Mouse (Mus musculus): ENCODE measurements at regions not wholly inside any gene's neighbourhood (a gene's known extent, or its start where the extent isn't known, plus 50 kb on each side); places are given as distances from the start of the nearest gene placed in this dataset.
A peak's percentile ranks its signal among the peaks of the same experiment; 100 is the strongest.

DNA sequence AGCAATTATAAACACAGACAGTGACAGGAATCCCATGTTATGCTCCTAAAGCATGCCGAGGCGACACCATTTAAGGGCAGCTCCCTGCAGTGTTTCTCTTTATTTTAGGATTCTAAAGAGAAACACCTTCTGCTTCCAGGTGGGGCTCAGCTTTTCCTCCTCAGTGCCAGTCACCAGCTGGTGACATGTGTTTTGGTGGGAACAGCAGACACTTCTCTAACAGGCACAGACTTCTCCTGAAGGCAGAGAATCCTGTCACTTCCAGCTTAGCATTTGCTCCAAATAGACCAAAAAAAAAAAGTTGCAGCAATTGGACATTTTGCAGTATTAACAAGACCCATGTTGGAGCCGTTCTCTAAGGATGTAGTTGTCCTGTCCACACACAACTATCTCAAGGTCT is 115.6 kb upstream of the Cdh6 start:
- DNase-seq: no peak

DNA sequence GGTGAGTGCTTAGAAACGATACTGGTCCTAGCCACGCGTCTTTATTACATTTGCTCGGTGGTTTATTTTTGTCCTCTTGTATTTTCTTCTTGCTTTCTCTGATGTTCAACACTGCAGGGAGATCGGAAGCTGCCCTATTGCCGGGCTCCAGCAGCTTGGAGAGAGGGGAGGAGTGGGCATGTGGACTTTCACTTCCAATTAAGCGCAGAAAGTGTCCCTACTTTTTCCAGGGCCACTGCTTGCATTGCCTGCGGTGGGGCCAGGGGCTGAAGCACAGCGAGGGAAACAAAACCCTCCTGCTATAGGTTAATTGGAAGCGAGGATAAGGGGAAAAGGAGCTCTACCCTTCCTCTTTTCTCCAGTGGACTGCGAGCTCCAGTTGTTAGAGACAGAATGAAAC is 114.4 kb upstream of the Cdh6 start:
- DNase-seq: no peak

DNA sequence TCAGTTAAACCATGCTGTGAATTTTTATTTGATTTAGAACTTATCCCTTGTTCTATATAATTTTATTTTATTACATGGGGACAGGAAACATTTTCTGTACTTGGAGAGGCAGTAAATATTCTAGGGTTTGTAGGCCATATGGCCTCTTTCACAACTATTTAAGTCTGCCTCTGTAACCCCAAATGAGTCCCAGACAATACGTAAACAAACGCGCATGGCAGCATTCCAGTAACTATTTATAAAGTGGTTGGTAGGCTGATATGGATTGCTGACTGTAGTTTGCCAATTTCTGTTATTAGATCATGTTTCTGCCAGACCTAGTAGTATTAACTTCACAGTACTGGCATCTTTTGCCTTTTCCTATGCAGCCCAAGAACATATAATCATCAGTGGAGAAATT is 111.9 kb upstream of the Cdh6 start:
- no peak for DNase-seq

DNA sequence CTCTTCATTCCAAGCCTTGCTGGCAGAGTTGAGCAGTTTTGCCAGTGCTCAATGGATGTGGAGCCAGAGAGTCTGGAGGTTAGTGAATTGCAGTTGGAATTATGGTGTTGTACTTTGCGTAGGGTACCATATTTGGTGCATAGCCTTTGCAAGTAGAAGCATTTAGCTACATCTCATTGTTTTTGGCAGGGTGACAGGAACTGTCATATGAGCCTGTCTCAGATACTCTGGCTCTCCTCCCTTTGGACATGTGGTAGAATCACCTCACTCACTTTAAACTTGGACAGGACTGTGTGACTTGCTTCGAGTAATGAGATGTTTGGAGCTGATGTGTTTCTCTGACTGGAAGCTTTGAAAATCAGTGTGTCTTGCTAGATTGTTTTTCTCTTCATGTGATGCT is 110.7 kb upstream of the Cdh6 start:
- DNase-seq: no peak

DNA sequence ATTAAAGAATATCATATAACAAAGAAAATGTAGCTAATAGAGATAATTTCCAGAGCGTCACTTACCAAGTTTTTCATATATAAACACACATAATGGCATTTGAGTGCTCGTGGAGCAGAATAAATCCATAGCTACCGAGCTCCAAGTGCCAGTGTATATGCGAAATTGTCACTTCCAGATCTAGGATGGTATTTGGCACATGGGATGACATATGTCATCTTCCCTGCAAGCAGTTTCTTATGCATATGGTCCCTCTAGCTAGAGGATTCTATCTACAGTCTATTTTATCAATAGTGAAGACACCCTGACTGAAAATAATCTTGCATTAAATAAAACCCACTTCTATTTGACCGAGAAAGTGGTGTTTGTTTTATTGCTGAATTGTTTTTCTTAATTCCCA is 109.6 kb upstream of the Cdh6 start:
- no peak for DNase-seq

DNA sequence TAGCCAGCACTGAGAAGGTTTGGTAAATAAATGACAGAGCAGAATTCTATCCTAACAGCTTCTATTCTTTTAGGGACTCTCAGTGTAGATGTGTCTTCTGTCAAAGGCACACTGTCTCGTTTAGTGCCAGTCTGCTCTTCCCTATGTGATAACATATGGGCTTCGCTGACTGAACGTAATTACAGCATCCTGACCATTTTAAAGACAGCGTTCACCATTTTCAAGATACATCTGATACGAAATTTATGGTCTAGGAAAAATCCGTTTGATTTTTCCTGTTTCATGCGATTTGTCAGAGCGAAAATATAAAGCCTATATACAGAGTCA is 103.4 kb upstream of the Cdh6 start:
- no peak for DNase-seq

DNA sequence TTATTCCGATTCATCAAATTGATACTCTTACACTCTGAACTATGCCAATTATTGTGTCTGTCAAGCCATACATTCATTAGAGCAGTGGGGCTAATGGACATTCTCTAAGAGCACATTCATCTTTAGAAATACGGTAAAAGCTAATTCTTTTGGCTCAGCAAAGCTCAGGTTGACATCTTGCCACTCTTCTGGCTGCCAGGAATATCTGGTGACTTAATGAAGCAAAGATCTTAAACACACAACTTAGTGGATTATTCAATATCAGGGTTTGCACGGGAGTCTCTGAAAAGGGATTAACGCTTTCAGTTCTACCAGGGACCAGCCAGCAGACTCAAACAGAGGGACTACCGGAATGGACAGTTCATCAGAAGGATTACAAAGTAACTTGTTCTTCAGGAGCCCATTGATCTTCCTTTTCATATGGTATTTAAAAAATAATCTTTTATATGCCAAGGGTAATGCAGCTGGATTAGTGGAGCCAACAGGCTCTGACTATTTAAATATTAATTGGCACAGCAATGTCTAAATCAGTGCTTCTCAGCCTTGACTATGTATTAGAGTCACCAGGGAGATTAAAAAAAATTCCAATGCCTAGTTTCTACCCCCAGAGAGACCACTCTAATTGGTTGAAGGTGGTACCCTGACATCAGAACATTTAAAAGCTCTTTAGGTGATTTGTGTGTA is 102.9 kb upstream of the Cdh6 start:
- DNase-seq: no peak

DNA sequence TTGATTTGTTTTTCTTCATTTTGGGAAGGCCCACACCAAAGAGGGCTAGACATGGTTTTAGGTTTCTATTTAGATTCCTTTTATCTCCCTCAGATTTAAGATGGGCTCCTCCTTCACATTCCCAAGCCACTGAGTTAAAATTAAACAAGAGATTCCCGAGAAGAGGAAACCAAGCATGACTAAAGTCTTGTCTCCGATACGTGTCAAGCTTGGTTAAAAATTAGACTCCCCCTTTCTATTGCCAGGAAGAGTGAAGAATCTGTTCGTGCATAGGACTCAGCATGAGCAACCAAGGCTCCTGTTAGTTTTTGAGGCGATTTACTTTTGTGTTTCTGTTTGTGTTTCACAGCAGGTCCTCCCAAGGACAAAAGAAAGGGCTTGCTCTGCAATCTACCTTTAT is 101.9 kb upstream of the Cdh6 start:
- DNase-seq: peak; percentile 27

DNA sequence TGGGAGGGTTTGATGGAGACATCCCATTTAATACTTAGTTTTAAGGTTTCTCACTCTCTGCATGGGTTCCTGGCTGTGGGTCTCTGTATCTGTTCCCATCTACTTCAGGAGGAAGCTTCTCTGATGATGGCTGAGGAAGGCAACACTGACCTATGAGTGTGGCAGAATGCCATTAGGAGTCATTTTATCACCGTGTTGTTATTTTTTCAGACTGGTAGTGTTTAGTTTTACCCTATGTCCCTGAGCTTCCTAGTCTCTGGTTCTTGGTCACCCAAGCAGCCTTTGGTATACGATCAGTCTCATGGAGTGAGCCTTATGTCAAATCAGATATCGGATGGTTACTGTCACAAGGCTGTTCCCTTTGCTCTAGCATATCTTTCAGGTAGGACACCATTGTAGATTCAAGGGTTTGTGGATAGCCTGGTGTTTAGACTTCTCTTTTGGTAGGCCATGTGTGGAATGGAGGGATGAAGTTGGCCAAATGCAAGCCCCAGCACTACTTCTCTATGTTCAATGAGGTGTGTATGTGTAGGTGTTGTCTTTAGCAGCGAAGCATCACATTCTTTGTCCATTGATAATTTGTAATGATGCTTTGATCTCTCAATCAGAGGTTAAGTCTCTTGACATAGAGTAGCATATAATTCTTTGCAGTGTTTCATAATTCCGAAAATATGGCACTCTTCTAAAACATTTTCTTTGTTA is 101.0 kb upstream of the Cdh6 start:
- no peak for DNase-seq

DNA sequence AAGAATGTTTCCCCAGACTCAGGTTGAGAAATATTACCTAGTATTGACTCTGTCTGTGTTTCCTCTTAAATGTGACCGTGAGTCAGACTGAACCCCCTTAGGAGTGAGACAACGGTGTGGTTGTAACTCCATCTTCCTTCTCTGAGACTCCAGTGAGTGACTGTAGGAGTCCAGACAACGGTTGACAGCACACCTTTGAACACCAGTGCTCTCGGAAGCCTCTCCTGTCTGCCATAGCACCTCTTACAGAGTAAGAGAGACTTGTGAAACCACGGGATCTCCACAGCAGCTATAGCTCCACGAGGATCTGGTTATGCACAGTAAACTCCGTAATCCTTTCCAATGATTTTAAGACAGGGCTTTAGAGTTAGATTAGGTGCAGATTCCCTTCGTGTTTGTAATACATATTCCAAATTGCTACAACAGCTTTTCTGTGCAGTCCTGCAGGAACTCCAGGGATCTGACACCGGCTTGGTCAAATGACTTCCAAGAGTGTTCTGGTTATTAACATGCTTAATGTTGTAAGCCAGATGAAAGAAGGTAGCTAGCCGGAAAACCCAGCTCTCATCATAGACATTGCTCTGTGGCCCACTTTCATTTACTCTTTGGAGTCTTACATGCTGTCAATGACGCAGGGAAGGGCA is 72.7 kb upstream of the Cdh6 start:
- no peak for DNase-seq

DNA sequence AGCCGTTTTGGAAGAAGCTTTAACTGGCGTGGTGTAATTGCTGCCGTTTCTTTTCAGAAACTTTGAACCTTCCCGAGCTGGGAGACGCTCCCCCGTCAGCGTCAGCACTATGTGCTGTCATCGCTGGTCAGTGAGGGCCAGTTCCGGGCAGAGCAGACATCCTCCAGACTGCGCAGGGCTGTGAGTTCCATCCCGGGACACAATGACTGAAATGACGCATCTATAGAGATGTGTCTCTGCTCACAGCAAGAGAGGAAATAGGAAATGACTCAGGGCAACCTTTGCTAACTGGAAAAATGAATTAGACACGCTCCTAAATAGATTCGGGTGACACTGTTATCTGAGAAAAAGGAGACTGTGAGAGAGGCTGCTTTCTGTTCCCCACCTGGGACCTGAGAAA is 70.8 kb upstream of the Cdh6 start:
- peak; percentile 46 for DNase-seq

DNA sequence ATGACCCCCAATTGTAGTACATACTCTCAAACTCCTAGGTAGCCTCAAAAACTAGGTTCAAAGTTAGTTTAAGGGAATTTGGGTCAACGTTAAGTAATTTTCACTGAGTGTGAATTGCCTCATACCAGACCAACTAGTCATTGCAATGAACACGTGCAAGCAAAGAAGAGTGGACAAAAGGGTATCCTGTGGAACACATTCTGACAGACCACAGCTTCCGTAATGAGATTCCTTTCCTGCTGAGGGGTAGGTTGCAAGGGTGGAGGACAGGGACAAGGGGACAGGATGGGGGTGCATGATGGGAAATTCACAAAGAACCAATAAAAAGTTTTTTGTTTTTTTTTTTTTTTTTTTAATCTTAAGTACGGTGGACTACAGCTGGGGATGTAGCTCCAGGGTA is 70.1 kb upstream of the Cdh6 start:
- DNase-seq: no peak

DNA sequence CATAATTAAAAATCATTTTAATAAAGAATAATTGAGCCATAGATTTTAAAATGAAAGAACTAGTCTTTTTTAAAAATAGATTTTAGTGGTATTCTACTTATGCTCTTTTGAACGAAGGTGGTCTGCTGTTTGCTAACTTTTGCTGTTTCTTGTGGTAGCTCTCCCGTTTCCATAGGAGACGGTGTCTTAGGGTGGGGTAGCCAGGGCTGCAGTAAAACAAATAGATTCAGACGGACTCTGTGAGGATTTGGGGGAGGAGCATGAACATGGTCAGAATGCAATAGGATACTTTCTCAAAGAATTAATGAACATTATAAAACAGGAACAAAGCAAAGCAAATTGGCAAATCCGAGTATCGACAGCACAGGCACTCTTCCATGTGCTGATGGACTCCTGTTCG is 67.5 kb upstream of the Cdh6 start:
- no peak for DNase-seq

DNA sequence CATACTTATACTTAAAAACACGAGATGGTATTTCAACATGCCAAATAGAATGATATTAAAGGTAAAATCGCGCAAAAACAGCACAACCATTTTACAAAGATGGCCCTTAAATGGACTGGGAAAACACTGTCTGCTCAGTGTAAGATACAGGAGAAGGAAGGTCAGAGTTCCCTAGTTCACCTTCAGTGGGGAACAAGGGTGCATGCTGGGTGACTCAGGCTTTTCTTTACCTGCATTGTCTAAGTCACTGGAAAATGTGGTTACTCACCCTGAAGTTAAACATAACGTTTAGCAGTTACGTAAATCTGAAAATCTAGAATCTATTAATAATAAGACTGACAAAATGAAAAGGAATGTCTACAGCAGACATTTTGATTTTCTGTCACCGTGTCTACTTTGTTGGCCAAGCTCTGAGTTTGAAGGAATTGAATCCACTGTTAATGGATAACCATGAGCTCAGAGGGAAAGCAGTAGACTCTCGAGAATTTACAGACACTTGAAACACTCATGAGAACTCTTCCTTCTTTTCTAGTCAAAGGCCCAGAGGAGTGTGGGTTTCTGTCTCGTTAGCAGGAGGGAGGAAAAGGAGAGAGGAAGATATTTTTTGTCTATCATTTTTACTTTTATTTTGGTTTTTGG is 63.5 kb upstream of the Cdh6 start:
- DNase-seq: no peak

DNA sequence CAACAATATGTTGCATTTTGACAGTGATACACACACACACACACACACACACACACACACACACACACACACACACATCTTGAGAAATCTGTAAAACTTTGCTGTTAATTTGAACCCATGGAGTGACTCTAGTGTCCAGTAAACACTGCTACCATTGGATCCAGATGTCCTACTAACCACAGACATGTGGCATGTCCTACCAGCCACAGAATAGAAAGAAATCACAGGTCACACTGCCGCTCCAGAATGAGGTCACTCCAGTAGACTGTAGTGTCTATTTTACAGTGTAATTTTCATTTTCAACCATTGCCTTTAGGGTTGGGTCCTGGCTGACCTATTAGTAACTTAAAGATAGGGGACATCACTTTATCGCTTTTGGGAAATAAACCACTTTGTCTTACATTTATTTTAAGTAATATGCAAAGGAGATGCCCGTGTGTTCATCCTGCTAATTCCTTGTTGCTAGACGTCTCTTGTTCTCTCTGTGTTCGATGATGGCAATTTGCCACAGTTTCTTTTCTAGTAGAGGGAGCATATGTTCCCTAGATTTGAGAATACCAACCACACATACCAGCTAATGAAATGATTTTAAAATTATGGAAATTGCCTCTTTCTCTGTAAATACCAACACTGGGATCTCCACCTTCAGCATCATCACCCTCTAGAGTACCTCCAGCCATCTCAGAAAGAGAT is 59.2 kb upstream of the Cdh6 start:
- no peak for DNase-seq

DNA sequence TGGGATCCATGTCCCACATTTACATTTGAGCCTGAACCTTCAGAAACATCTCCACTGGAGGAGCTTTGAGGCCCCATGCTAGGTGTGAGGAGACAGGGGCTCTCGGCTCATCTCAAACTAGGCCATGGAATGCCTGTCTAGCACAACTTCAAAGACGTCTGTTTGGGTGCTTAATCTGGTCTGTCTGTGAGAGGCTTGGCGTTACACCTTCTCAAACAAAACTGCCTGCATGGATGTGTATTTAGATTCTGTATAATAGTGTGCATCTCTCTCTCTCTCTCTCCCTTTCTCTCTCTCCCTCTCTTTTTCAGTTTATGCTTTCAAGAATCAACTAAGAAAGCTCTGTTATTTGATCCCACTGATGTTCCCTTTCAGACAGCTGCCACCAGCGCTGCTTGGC is 58.1 kb upstream of the Cdh6 start:
- DNase-seq: no peak

DNA sequence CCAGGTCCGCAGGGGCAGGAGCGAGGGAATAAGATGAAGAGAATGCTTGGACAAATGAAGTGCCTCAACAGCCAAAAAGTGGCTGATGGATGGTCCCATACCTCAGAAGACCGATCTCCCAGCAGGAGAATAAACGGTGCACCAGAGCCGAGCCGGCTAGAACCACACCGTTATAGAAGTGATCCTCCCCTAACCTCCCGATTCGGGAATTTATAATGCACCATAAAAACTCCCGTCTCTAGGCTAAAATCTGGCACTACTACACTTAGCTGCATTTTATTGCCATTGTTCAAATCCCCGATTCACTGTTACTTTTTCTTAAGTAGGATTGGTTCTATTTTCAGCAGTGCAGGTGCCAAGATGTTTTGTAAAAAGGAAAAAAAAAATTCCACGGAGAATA is 54.6 kb upstream of the Cdh6 start:
- DNase-seq: no peak
